Mouse (Mus musculus): ENCODE results near the gene Ces3b.
"Not testable (repeated sequence)": the region's sequence is repeated elsewhere in the genome, so short reads cannot be mapped to it uniquely, and the experiment has no call there.

Gene Ces3b

DNA sequence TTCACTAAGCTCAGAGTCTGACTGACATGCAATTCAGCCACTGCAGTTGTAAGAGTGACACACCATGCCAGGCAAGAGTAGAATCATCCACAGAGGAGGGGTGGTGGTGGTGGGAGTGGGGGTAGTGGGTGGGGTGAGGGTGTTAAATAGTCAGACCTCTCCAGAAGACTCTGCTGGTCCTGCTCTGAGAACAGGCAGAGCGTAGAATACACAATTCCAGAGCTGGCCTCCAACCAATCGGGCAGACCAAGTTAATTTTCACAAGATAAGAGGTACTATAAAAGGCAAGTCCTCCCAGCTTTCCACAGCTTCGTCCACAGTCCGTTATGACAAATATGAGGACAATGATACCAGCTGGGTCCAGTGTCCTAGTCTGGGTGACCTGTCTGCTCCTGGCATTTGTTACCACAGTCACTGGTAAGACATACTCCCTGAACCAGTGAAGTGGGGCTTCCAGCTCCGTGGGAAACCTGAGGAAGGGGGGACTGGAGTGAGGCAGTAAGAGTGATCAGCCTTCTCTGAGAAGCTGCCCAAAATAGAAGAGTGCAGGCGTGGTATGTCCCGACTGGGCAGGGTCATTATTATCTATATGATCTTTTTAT is at the start of gene Ces3b:
TSS of gene Ces3b (plus strand) at position 305 of the 602 bp plus-strand sequence.
- no peak for DNase-seq (ENCODE audit: low spot score in 2 of 2)

DNA sequence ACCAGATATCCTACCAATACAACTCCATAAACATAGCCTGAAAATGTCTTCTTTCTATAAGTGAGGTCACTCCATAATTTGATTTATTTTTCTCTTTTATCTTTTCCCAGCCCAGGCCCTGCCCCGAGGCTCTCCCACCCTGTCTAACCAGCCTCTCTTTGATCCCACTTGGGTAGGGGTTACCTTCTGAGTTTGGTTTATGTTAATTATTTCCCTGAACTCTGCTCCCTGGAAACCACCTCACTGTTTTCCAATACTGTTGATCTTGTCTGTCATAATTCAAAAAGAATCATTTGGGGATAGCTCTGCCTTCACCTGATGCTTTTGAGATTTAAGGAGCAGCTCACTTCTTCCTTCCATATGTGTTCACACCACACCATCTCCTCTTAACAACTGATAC is 40.0 kb upstream of the Ces3b start:
- no peak for DNase-seq (ENCODE audit: low spot score in 2 of 2)

DNA sequence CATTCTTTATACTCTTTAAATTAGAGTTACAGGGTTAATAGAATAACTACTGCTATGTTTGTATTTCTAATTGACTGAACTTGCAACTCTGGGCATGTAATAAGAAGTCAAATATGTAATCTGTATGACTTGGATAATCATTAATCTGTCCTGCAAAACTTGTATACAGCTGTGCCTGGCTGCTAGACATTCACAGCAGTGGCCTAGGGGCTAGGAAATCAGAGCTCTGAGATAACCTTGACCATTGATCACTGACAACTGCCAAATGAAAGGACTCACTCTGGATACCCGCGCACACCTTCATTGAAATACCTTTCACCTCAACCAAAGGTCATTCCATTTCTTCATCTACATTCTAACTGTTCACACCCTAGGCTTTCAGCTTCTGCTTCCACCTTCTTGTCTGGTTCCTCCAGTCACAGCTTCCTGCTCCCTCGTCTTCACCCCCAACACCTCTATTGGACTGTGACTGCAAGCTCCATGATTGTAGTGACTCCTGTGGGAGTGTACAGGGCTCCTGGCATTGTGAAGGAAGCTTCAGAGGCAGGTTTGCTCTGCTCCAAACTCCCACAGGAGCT is 37.6 kb upstream of the Ces3b start:
- DNase-seq (ENCODE audit: low spot score in 2 of 2) = no peak

DNA sequence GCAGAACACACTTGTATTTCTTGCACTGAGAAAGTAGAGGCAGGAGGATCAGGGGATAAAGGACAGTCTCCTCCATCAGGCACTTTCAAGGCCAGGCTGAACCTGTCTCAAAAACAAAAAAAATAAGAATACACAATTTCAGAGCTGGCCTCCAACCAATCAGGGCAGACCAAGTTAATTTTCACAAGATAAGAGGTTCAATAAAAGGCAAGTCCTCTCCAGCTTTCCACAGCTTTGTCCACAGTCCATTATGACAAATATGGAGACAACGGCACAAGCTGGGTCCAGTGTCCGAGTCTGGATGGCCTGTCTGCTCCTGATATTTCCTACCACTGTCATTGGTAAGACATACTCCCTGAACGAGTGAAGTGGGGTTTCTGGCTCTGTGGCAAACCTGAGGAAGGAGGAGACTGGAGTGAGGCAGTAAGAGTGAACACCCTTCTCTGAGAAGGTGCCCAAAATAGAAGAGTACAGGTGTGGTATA is 35.1 kb upstream of the Ces3b start, which contains the start of gene Ces3a:
TSS of gene Ces3a (plus strand) at position 231 of the 484 bp plus-strand sequence.
- no peak for DNase-seq (ENCODE audit: low spot score in 2 of 2)

DNA sequence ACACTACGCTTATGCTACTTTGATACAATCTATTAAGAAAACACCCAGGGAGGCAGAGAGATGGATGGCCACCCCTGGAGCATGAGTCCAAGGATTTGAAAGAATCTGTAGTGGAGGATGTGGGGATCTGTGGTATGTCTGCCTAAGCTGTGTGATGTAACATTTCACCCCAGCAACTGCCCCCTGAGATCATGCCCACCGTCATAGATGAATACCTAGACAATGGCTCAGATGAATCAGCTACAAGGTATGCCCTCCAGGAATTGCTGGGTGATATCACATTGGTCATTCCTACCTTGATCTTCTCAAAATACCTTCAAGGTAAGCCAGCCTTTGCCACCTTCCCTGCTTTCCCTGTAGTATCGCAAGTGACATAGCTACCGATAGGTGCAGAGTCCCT is 27.3 kb upstream of the Ces3b start:
- no peak for DNase-seq (ENCODE audit: low spot score in 2 of 2)

DNA sequence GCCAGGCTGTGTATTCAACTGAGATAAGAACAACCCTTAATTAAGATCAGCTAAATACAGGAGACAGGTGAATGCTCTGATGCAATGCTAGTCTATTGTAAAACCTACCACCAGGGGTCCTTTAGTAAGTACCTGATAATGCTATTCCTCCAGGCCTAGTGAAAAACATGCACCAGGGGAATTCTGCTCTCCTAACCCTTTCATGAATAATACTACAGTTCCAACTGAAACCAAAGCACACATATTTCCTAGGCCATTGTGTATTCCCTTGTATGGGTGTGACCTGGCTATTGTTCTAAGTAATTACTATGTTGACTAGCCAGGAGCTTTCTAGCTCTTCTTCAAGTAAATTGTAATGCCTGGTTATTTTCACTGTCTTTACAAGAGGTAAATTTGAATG is 23.5 kb upstream of the Ces3b start:
- DNase-seq (ENCODE audit: low spot score in 2 of 2) = no peak

DNA sequence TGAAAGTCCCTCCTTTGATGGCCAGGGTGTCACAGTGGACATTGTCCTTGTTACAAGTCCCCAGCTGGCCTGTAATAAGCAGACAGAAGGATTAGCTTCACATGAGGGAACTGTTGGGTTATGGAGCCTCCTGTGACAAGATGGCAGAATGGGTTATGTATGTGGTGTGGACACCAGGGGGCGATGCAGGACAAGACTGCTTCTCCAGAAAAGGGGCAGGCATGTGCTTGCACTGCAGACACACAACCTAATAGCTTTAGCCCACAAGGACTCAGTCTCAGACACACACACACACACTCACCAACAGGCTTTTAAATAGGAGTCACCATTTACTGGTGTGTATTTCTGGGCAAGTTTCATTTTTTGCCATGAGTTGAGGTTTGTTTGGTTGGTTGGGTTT is 16.8 kb upstream of the Ces3b start:
- DNase-seq (ENCODE audit: low spot score in 2 of 2) = no peak

DNA sequence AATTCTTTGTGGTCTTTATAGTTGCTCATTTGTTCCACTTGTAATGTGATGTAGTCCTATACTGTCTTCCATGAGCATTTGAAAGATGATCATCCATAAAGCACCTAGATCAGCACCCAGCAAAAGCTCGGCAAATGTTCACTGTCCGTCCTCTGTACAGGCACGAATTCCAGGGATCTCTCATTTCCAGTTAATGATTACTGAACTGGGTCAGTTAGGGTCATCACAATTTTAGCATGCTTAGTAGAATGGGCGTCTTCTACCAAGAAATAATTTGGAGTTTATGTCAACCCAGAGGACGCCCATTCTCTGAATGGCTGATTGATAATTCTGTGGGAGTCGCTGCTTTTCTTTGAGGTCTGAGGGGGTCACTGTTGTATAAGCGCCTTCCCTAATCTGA is 15.6 kb upstream of the Ces3b start:
- DNase-seq (ENCODE audit: low spot score in 2 of 2) = not testable (repeated sequence)

DNA sequence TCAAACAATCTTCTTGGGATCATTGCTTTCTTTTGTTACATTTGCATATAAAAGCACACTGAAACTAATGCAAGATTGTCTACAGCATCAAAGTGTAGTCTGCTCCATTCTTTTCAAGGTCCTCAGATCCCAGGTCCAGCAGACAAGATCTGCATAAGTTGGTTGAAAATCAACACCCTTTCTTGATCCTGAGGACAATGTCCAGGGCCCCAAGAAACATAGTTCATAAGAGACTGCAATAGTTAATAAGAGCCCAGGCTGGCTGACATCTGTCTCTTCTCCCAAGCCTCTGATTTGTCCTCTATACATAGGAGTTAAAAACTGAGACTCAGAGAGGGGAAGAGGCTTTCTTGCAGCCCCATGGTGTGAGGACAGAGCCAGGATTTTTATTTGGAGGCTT is 14.6 kb upstream of the Ces3b start:
- no peak for DNase-seq (ENCODE audit: low spot score in 2 of 2)

DNA sequence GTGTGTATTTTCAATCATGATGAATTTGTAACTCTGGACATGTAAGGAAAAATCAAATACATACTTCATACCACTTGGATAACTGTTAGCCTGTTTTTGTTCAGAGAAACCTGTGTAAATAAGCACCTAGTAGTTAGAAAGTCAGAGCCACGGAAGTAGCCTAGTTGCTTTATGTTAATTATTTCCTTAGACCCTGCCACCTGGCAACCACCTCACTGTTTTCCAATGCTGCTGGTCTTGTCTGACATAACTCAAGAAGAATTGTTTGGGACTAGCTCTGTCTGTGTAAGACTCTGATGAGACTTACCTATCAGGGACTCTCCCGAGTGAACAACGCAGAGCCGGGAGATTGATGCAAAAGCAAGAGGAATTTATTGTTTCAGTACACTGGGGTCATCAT is 7.0 kb upstream of the Ces3b start:
- no peak for DNase-seq (ENCODE audit: low spot score in 2 of 2)

DNA sequence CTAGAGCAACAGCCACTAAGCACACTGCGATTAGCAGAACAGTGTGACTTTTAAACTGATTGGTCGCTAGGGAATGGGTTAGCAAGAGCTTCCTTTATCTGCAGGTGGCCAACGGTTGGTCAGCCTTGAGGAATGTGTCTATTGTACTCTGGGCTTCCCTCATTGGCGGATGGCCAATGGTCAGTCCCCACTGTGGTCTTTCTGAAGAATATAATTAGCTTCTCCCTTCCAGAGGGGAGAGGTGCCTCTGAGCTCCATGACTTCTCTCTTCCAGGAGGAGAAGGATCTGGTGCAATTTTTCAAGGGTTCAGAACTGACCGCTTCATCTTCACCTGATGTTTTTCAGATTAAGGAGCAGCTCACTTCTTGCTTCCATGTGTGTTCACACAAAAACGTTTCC is 6.5 kb upstream of the Ces3b start:
- no peak for DNase-seq (ENCODE audit: low spot score in 2 of 2)

DNA sequence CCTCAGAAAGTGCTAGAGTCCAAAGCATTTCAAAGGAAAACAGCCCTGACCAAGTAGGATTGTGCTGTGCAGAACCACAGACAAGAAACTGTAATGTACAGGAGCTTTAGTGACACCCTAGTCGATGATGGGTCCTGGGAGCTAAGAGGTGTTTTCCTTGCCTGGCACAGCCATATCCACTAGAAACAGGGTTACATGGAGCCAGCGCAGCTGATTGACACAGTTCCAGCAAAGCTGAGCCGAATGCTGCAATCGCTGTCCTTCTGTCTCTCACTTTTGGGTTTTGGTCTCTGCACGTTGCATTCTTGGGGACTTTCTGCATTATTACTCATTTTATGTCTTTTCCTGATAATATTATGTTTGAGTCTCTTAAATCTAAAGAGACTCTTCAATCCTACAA is 5.0 kb upstream of the Ces3b start:
- no peak for DNase-seq (ENCODE audit: low spot score in 2 of 2)

DNA sequence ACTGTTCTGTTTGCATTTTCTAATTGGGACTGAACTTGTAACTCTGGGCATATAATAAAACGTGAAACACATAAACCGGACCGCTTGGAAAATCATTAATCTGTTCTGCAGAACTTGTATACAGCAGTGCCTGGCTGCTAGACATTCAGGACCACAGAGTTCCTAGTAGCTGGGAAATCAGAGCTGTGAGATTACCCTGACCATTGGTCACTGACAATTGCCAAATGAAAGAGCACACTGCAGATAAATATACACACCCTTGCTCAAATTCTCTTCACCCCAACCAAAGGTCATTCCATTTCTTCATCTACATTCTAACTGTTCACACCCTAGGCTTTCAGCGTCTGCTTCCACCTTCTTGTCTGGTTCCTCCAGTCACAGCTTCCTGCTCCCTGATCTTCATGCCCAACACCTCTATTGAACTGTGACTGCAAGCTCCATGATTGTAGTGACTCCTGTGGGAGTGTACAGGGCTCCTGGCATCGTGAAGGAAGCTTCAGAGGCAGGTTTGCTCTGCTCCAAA is 2.7 kb upstream of the Ces3b start:
- no peak for DNase-seq (ENCODE audit: low spot score in 2 of 2)

DNA sequence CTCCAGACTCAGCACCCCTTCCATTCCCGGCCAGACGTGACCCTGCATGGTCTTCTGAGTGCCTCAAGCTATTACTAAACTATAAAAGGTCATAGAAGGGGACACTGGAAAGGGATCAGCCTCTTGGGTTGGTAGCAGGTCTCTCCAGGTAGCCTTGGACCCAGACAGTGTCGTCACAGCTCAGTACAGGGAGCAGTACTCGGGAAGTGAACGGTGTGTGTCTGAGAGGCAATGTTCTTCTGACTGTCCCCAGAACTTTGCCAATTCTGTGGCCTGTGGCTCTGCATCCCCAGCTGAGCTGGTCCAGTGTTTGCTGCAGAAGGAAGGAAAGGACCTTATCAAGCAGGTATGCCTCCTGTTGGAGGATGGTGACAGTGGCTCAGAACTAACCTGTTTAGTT is 4.6 kb downstream of the Ces3b start:
- not testable (repeated sequence) for DNase-seq (ENCODE audit: low spot score in 2 of 2)

DNA sequence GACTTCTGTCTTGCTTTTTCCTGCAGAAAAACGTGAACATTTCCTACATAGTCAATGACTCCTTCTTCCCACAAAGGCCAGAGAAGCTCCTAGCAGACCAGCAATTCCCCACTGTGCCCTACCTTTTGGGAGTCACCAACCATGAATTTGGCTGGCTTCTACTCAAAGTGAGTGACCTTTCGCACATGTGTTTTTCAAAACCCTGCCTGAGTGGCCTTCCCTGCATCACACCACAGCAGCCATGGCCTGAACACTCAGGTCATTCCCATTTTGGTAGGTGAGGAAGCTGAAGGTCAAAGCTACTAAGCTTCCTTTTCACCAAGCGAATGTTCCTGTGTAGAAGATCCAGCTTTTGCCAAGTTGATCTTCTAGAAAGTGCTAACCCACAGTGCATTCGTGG is 5.0 kb downstream of the Ces3b start:
- DNase-seq (ENCODE audit: low spot score in 2 of 2) = no peak

DNA sequence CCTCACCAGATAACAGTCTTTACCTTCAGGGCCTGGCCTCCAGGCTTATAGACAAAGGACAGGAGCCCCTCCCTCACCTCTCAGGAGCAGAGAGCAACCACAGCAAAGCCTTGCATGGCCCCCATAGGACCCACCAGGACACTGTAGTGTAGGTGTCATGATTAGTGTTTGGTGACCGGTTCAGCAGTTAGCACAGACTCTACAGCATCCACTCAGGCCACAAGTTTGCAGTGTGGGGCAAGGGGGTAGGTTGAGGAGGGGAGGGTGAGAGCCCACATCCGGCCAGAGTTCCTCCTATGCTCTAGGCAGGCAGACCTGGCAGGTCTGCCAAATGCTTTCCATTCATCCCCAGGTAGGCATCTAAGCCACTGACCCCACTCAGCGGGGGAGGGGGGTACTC is 10.4 kb downstream of the Ces3b start:
- no peak for DNase-seq (ENCODE audit: low spot score in 2 of 2)

DNA sequence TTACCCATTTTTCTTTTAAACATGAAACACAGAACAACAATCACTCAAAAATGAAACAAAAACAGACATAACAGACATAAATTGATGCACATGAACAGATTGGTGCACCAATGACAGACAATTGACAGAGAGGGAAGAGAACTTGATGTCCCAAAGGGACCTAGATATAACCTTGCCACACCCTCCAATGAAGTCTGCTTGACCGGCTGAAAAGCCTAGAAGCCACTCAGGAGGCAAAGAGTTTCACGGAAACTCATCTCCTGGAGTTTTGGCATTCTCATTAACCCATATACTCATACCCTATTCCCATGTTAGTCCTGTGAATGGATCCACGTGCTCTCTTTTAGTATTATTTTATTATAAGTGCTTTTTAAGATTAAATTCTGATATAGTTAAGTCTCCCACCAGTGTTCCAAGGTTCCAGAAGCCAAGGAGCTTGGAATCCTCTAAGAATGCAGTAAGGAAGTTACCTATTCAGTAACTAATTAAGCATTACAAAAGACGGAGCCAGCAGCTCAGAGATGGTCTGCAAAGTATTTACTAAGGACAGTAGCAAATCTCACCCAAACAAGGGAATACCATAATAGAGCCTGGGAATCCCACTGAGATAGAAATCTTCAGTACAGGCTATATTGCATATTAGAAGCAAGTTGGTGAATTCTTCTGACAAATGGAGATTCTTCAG is 18.7 kb downstream of the Ces3b start:
- not testable (repeated sequence) for DNase-seq (ENCODE audit: low spot score in 2 of 2)

DNA sequence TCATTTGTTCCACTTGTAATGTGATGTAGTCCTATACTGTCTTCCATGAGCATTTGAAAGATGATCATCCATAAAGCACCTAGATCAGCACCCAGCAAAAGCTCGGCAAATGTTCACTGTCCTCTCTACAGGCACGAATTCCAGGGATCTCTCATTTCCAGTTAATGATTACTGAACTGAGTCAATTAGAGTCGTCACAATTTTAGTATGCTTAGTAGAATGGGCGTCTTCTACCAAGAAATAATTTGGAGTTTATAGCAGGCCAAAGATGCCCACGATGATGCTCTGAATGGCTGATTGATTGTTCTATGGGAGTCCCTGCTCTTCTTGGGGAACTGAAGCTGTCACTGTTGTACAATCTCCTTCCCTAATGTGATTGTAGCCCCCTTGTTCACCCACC is 20.1 kb downstream of the Ces3b start:
- DNase-seq (ENCODE audit: low spot score in 2 of 2) = not testable (repeated sequence)

DNA sequence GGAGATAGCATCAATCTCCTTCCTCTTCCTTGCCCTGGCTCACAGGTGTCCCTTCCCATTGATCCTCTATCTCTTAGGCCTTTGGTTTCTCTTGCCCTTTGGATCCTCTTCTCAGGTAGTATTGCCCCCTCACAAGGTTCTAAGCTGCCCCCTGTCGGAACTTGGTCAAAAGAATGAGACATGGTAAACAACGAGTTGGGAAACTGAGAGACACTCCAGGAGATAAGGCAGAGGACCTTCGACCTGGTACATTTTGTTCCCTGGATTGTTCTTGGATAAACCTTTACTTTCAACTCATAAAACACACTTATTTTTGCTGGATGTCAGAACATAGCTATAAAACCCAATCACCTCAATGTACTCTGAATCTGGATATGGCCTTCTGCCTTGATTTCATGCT is 20.7 kb downstream of the Ces3b start:
- DNase-seq (ENCODE audit: low spot score in 2 of 2) = no peak

DNA sequence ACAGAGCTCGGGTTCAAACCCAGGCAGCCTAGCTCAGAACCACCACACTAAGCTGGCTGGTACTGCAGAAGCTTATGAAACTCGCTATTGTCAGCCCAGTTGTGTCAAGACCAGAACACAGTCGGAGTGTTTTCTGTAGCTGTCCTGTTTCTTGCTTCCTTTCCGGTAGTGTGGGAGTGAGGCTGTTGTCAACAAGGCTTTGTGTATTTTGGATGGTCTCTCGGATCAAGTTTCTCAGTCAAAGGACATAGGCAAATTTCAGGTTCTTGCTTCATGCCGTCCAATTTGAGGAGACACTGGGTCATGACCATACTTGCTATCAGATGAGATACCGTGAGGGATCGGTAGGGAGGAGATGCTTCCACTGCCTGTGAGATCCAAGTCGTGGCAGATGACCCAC is 46.3 kb downstream of the Ces3b start:
- no peak for DNase-seq (ENCODE audit: low spot score in 2 of 2)

DNA sequence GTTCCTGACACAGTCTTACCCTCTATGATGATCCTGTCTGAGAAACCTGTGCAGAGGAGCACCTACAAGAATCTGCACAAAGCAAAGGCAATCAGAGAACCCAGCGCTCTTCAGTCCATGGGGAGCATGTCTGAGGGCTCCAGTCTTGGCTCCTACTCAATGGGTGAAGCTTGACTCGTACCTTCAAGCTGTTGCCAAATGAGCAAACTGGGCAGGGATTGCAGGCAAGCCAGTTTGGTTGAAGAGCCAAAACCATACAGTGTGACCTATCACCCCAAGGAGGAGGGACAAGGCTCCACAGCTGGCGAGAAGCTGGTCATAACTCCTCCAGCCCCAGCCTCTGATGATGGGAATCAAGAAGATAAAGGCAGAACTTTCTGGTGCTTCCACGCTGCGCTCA is 48.0 kb downstream of the Ces3b start, which contains the start of gene Ces4a:
TSS of gene Ces4a (plus strand) at position 292 of the 400 bp plus-strand sequence.
- DNase-seq (ENCODE audit: low spot score in 2 of 2) = no peak

DNA sequence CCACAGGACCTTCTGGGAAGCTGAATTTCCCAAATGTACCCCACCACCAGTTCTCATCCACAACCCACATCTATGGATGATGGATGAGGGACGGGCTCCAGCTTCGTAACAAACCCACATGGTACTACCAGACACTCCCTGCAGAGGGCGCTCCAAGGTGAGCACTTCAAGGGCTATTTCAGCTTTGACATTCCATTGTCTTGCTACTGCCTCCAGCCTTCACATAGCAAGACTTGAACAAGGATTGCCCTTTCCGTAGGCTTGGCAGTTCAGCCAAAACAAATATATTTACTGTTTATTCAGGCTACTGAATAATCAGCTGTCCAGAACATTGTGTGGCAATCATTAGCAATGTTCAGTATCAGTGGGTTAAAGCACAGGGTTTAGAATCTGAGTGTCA is 54.9 kb downstream of the Ces3b start:
- peak in 1 of 2 experiments; percentile 19 for DNase-seq (ENCODE audit: low spot score in 2 of 2)

DNA sequence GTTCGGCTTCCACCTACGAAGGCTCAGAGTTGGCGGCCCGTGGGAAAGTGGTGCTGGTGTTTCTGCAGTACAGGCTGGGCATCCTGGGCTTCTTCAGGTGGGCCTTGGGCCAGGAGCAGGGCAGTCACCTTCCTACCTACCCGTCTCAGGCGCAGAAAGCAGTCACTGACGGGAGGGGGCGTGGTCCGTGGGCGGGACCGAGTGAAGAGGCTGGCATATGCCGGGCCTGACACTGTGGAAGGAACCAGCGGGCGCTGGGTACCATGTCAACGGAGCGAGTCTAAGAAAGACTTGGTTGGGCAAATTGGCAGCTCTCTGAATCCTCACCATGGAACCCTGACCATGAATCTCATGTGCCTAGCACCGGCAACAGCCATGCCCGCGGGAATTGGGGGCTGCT is 58.8 kb downstream of the Ces3b start:
- no peak for DNase-seq (ENCODE audit: low spot score in 2 of 2)

All from right cerebral cortex, postnatal 36 days (tissue).